Mouse (Mus musculus) neural tube, embryonic 10.5 days (tissue): ENCODE data around the gene Dusp9.

ENCODE experiments used
- DNase-seq: peaks from one replicate; pipeline ENCODE4 v3.0.0-alpha.2; 2017; ENCODE audit warnings: low spot score; ENCODE audit errors: extremely low spot score

The Dusp9 gene

GRCm38 (mm10) chrX:73663143-73663542, 23.9 kb downstream of the Dusp9 start:
- no peak for DNase-seq

DNA sequence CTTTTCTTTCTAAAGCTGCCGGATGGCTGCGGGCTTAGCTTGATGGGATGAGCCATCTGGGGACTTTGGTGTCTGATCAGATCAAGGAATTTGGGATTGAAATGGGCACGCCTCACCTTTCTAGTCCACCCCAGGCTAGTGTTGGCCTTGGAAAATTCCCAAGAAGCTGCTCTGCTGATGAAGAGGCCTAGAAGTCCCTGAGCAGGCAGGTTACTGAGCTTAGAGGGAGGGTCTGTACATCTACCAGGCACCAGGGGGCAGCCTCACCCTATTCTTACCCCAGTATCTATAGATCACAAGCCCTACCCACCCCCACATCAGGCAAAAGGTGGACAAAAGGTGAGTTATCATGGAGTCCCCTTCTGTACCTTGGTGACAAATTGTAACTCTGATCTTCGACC, 32.8 kb downstream of the Dusp9 start:
- DNase-seq, result peak; percentile 37

- peak; percentile 62 for DNase-seq
Measured at GRCm38 (mm10) chrX:73672879-73673618, 33.8 kb downstream of the Dusp9 start, which contains the start of gene Slc6a8. Slc6a8 (plus strand) TSS chrX:73673150.

- DNase-seq, result no peak
Measured at GRCm38 (mm10) chrX:73673619-73673967, 34.4 kb downstream of the Dusp9 start.

DNA sequence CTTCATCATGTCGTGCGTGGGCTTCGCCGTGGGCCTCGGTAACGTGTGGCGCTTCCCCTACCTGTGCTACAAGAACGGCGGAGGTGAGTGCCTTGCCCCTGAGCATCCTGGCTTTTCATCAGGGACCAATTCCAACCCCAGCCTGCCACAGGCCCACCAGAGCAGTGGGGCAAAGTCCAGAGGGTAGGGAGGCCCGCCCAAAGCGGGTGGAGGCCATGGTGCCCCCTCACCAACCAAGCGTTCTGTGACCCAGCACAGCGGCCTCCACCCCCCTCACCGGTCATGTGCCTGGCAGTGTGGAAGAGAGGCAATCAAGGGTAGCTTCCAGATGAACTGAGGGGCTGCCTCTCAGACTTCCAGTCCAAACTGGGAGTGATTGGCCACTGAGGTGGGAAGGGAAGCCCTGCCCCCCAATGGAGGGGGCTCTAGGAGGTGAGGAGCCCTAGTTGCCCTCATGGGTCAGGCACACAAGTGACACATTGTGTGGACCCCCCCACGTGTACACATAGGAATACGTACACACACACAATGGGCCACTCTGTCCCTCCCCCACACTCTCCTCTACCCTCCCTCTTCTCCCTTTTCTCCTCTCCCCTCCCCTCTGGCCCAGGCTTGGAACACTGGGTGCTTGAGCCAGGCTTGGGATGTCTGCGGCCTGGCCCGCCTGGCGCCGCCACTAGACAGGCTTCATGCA, 34.9 kb downstream of the Dusp9 start:
- peak; percentile 36 for DNase-seq

DNA sequence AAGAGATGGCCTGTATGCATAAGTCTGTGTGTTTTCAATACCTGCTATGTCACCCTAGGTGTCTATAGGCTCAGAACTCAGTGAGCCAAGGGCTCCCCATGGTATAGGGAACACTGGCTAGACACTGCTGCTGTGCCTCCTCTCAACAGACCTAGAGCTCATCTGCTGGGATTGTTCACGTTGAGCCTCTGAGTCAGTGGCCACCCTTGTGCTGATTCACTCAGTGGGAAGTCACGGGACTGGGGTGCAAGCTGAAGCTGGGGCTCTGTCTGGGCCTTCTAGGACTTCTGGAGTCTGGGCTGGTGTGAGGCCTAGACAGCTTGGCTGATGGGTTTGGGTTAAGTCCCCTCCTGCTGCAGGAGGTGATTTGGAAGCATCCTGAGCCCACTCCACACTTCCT, 36.0 kb downstream of the Dusp9 start:
- no peak for DNase-seq

DNA sequence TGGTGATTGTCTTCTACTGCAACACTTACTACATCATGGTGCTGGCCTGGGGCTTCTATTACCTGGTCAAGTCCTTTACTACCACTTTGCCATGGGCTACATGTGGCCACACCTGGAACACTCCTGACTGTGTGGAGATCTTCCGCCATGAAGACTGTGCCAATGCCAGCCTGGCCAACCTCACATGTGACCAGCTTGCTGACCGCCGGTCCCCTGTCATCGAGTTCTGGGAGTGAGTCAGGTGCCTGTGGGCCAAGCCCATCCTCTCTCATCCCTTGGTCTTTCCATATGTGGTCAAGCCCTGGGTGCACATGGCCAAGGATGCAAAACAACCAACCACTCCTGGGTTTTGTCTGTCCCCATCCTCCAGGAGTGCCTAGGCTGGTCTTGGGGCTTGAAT, 37.4 kb downstream of the Dusp9 start:
- DNase-seq, result no peak

GRCm38 (mm10) chrX:73684156-73684555, 44.9 kb downstream of the Dusp9 start:
- no peak for DNase-seq

GRCm38 (mm10) chrX:73684978-73685377, 45.8 kb downstream of the Dusp9 start:
- DNase-seq, result no peak

GRCm38 (mm10) chrX:73685629-73686028, 46.4 kb downstream of the Dusp9 start:
- DNase-seq, result no peak

- no peak for DNase-seq
Measured at GRCm38 (mm10) chrX:73690917-73691629, 51.9 kb downstream of the Dusp9 start.
